Mouse (Mus musculus) bone marrow, adult 2 months (tissue): ENCODE results near the gene Jade2.
"Not testable (repeated sequence)": the region's sequence is repeated elsewhere in the genome, so short reads cannot be mapped to it uniquely, and the experiment has no call there.

ENCODE experiments used
- CTCF ChIP-seq: fragments of 200-500 bp; IDR thresholded peaks from 2 replicates; pipeline ENCODE4 v1.5.1; 2011; ENCODE audit warnings: low read length, control low read depth; ENCODE audit not compliant: control insufficient read depth, insufficient read depth
- POLR2A ChIP-seq: fragments of 200-500 bp; IDR thresholded peaks from 2 replicates; pipeline ENCODE4 v1.6.1; 2011; ENCODE audit warnings: low read depth, mild to moderate bottlenecking, control low read depth, low read length, borderline replicate concordance; ENCODE audit not compliant: control insufficient read depth

DNA sequence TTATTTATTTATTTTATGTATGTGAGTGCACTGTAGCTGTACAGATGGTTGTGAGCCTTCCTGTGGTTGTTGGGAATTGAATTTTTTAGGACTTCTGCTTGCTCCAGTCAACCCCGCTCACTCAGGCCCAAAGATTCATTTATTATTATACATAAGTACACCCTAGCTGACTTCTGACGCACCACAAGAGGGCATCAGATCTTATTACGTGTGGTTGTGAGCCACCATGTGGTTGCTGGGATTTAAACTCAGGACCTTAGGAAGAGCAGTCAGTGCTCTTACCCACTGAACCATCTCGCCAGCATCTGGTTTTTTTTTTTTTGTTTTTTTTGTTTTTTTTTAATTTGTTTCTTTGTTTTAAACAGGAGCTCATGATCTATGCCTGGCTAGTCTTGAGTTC, 67.7 kb downstream of the Jade2 start:
- not testable (repeated sequence) for TF ChIP-seq POLR2A, CTCF
